Mouse (Mus musculus): Measurements from ENCODE around the gene Wasl. TPM values are rescaled to one million over a fixed set of nuclear protein-coding genes. Genes with fewer than 3 reads are reported as not detected.

Gene Wasl
- total RNA-seq, 2 experiments from 2014 or later, result 147 to 150 TPM

Other genes with a start within 250 kb of the Wasl start
- gene Iqub, start 149.9 kb downstream of the Wasl start, total RNA-seq (2021), result 1 to 10 TPM; 2.2 to 2.5 TPM
- gene Ndufa5, start 137.0 kb downstream of the Wasl start, total RNA-seq (2021), result 100 to 1,000 TPM; 293 to 303 TPM
- not detected for gene Asb15, start 136.9 kb downstream of the Wasl start, total RNA-seq (2021)
- gene Lmod2, start 67.2 kb downstream of the Wasl start, total RNA-seq (2021), result not detected
- not detected for gene Hyal6, start 68.2 kb upstream of the Wasl start, total RNA-seq (2021)
- gene Hyal4, start 83.3 kb upstream of the Wasl start, total RNA-seq (2021), result not detected
- gene Spam1, start 126.2 kb upstream of the Wasl start, total RNA-seq (2021), result not detected
- not detected for gene Hyal5, start 193.0 kb upstream of the Wasl start, total RNA-seq (2021)

Measured in layer of hippocampus, postnatal 36 days (tissue).